Comparison of ENCODE assay signal across 9 mouse cellular contexts in genomic region chr19:26613665-26614064, GRCm38 (mm10). TPM values are rescaled to one million over a fixed set of nuclear protein-coding genes. Genes with fewer than 3 reads are reported as not detected.
DNase-seq lines count a peak whose midpoint lies in the region; ATAC-seq lines count a peak whose summit lies in the region.
"Had no signal": no experiment of that assay in that cellular context is flagged by ENCODE, and none has a peak within 500 bp of the region (broad histone marks: within the 10 kb centered on the region; RNA-seq: fewer than 3 reads in every experiment).

No protein-coding gene starts in this region.

- no peak overlapping the region for H3K4me3 ChIP-seq in heart, embryonic 16.5 days (ENCODE audit: low read length)
- no peak overlapping the region for H3K4me3 ChIP-seq in liver, embryonic 16.5 days (ENCODE audit: low read depth, low read length)

- no peaks in the 10 kb centered on the region for H3K9me3 ChIP-seq in heart, embryonic 16.5 days (replicated peaks; ENCODE audit: control insufficient read depth, low read length)
- H3K9me3 ChIP-seq in liver, embryonic 16.5 days (replicated peaks; ENCODE audit: control insufficient read depth, low read length) = no peaks in the 10 kb centered on the region

- H3K4me2 ChIP-seq in heart, embryonic 16.5 days (ENCODE audit: low read depth, low read length) = peak overlapping the region; percentile 13; the same call in 1 of the 2 replicates
- H3K4me2 ChIP-seq in liver, embryonic 16.5 days (ENCODE audit: low read depth, low read length) = peak overlapping the region; percentile 36; the same call in 1 of the 2 replicates

- ATAC-seq in heart, embryonic 16.5 days (replicated peaks; ENCODE audit: extremely low read depth, insufficient read depth, low FRiP score) = peak; percentile 59
- peak; percentile 68 for ATAC-seq in liver, embryonic 16.5 days (ENCODE audit: low read depth)
- no peak for ATAC-seq in monocyte, adult 5-6 weeks (replicated peaks; ENCODE audit: insufficient number of reproducible peaks, low FRiP score, low TSS enrichment, poor library complexity, severe bottlenecking)
- ATAC-seq: hindbrain, postnatal 0 days had no signal

- H3K9ac ChIP-seq in heart, embryonic 16.5 days (ENCODE audit: low read length) = no peak overlapping the region
- no peak overlapping the region for H3K9ac ChIP-seq in liver, embryonic 16.5 days (ENCODE audit: low read depth, low read length)

- 34% methylated on average over 5 of the region's 5 CpGs for WGBS in heart, embryonic 16.5 days
- WGBS in liver, embryonic 16.5 days (ENCODE audit: insufficient replicate concordance) = 26% methylated on average over 5 of the region's 5 CpGs

- H3K36me3 ChIP-seq in heart, embryonic 16.5 days (ENCODE audit: control insufficient read depth, insufficient read depth) = no peaks in the 10 kb centered on the region
- H3K36me3 ChIP-seq in liver, embryonic 16.5 days (ENCODE audit: control insufficient read depth, insufficient read depth) = no peaks in the 10 kb centered on the region

- DNase-seq in ovary, postnatal 36 days (ENCODE audit: low spot score) = peak; percentile 15
- no peak for DNase-seq in ovary, postnatal 14 days (ENCODE audit: low spot score)
- DNase-seq in right cerebral cortex, postnatal 36 days (ENCODE audit: low spot score in 2 of 2) = no peak
- no peak for DNase-seq in right cerebral cortex, adult 18-20 months
- DNase-seq: cerebellum, adult 8-10 months had no signal

- H3K27ac ChIP-seq in heart, embryonic 16.5 days (ENCODE audit: low read length) = peak overlapping the region; percentile 61
- H3K27ac ChIP-seq in liver, embryonic 16.5 days (ENCODE audit: low read length) = no peak overlapping the region; the same call in 1 of the 2 replicates
- H3K27ac ChIP-seq: hindbrain, postnatal 0 days had no signal

- no peaks in the 10 kb centered on the region for H3K27me3 ChIP-seq in heart, embryonic 16.5 days (ENCODE audit: control insufficient read depth, insufficient read depth, low read length)
- no peaks in the 10 kb centered on the region for H3K27me3 ChIP-seq in liver, embryonic 16.5 days (ENCODE audit: control insufficient read depth, insufficient read depth, low read depth, low read length)

- H3K4me1 ChIP-seq in heart, embryonic 16.5 days (ENCODE audit: control insufficient read depth, insufficient read depth, low read length) = peaks cover 17% of the 10 kb centered on the region
- H3K4me1 ChIP-seq in liver, embryonic 16.5 days (ENCODE audit: control insufficient read depth, low read depth, low read length) = peaks cover 15% of the 10 kb centered on the region

RNA-seq across cellular contexts. Expression of gene Smarca2, which starts 8.8 kb away (rescaled TPM):
- 29.6 and 31.9 TPM in 2 replicates for polyA plus RNA-seq in heart, embryonic 16.5 days (2015; fragmentation: Nextera tagmentation; extraction: Ambion mirVana)
- polyA plus RNA-seq in liver, embryonic 16.5 days (2015; fragmentation: Nextera tagmentation; extraction: Ambion mirVana) = 4.3 and 5.4 TPM in 2 replicates
- total RNA-seq in monocyte, adult 5-6 weeks (2017) = 82.8 to 133 TPM (median 107 TPM) in 3 replicates
